Mouse (Mus musculus): ENCODE data around the gene Skil.
A peak's percentile ranks its signal among the peaks of the same experiment; 100 is the strongest.

DNA sequence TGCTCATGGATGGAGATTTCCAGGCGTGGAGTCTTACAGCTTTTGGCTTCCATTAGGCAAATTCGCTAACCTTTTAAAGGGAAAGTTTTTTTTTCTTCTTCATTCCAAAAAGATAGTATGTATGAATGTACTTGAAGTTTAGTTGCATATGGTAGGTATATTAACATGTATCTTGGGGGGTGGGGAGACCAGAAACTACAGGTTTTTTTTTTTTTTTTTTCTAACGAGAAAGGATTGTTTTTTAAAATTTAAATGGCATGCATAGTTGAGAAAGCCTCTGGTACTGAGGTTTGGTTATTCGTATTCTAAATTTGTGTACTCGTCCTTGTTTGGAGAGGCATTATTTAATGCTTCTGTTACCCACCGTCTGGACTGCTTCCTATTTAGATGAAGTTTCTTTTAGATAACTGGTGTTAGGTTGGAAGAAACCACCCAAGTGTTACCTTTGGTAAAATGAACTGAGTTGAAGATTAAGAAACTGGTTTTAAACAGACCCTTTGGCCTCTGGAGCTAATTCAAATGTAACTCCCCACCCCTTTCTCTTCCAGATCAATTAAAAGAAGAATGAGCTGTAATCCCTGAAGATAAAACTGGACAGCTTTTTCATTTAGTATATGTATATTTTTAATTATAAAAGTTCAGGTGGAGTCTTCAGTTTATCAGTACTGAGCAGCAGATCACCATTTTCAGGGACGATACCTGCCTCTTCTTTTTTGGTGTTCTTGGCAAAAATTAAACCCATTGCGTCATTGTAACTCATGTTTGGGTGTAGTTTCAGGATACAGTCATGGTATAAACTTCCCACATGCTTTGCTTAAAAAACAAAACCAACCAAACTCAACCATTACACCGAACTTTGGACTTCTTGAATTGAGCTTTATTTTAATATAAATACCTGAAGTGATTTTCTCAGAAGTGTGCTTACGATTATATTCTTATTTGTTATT, 1.6 kb downstream of the Skil start:
- TF ChIP-seq POLR2A (IDR thresholded peaks at IDR 0.05; ENCODE audit: insufficient read length, low read depth): no peak
- TF ChIP-seq CEBPB (IDR thresholded peaks at IDR 0.05; ENCODE audit: insufficient read depth, poor library complexity, severe bottlenecking): peak; percentile 44; the same call in 1 of the 2 replicates
- no peak for TF ChIP-seq USF1 (IDR thresholded peaks at IDR 0.05; ENCODE audit: low read depth)
- TF ChIP-seq POLR2AphosphoS2 (IDR thresholded peaks at IDR 0.05; ENCODE audit: insufficient read length, low read depth): no peak
- no peak for TF ChIP-seq TCF3 (IDR thresholded peaks at IDR 0.05; ENCODE audit: insufficient read length, low read depth)
- no peak for TF ChIP-seq MYOD1 (IDR thresholded peaks at IDR 0.05; ENCODE audit: control insufficient read depth in 1 of 3, insufficient read length in 2 of 3, low read depth in 2 of 3)
- TF ChIP-seq MAX (IDR thresholded peaks at IDR 0.05; ENCODE audit: low read depth): no peak
- no peak for TF ChIP-seq SRF (IDR thresholded peaks at IDR 0.05; ENCODE audit: control insufficient read depth, insufficient read length, low read depth)
- TF ChIP-seq TCF12 (IDR thresholded peaks at IDR 0.05; ENCODE audit: insufficient read depth, poor library complexity, severe bottlenecking): no peak
- TF ChIP-seq E2F4 (IDR thresholded peaks at IDR 0.05; ENCODE audit: insufficient read depth): no peak
- no peak for TF ChIP-seq MYOG (IDR thresholded peaks at IDR 0.05; ENCODE audit: control insufficient read depth in 1 of 3, insufficient read depth in 1 of 3, insufficient read length in 2 of 3, low read depth in 2 of 3)

Measured in myocyte (in vitro differentiated cells).